Mouse (Mus musculus): ENCODE results near the gene Ugt1a6b.

The Ugt1a6b gene

DNA sequence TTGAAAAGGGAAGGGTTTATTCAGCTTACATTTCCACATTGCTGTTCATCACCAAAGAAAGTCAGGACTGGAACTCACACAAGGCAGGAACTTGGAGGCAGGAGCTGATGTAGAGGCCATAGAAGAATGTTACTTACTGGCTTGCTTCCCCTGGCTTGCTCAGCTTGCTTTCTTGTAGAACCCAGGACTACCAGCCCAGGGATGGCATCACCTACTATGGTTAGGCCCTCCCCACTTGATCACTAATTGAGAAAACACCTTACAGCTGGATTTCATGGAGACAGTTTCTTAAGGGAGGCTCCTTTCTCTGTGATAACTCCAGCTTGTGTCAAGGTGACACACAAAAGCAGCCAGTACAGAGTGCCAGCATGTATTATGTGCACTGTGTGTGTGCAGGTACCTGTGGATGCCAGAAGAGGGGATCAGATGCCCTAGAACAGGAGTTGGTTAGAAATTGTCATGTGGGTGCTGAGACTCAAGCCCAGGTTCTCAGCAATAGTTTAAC is 120.0 kb downstream of the Ugt1a6b start:
- peak; percentile 17 for DNase-seq (ENCODE audit: extremely low spot score, low spot score)

DNA sequence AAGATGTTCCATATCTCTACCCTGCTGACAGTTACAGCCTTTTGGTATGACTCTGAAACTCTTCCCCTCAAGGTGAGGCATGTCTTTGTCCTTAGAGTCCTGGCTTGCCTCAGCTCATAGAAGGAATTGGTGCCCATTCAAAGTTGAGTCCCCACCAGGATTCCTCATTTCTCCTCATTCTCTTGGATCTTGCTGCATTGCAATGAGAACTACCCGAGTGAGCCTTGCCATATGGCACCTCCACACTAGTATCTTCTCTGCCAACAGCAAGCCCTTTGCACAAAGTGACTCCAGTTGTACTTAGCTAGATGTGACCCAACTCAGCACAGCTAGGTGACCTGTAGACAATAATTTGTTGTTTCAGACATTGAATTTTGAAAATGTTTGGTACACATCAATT is 120.5 kb downstream of the Ugt1a6b start:
- DNase-seq (ENCODE audit: extremely low spot score, low spot score), result peak; percentile 23

DNA sequence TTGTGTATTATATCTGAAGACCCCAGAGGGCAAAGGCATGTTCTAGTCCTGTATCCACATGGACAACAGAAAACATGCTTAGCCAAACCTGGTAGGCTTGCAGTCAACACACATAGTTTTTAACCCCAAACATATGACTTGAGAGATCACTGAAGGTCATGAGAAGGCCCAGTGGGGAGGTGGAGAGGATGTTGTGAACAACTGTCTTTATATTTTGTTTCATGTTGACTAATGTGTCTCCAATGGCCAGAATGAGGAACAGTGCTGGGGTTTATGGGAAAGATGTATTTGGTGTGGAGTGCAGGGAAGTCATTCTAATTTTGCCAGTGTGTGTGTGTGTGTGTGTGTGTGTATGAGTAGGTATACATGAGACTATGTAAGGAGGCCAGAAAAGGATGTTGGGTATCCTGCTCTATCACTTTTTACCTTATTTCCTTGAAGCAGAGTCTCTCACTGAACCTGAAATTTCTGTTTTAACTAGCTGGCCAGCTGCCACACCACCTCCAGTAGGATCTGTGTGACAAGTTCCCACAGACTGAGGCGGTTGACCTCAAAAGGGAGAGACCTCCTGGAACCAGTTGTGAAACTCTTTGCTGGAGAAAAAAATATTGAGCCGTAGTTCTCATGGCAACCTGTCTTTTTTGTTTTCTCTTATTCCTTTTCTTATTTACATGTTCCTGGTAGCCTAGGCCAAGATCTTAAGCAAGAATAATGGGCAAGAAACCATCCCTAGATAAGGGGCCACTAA is 121.2 kb downstream of the Ugt1a6b start:
- peak; percentile 14 for DNase-seq (ENCODE audit: extremely low spot score, low spot score)

DNA sequence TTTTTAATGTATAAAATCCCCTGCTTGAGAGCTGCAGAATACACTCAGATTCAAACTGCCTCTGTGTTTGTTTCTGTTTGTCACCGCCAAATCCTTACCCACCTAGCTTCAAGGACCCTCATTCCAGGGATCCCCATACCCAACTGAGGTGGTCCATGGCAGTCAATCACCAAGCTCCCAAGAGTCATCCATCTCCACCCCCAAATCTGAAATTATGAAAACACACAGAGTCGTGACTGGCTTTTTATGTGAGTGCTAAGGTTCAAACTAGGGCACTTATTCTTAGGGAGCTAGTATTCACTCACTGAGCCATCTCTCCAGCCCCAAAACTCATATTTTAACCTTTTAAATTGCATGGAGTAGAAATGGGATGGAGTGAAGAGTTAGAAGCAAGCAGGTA is 122.2 kb downstream of the Ugt1a6b start:
- DNase-seq (ENCODE audit: extremely low spot score, low spot score), result peak; percentile 10

- peak; percentile 12 for DNase-seq (ENCODE audit: extremely low spot score, low spot score)
These were observed 122.7 kb downstream of the Ugt1a6b start for GRCm38 (mm10) chr1:88225741-88226140.

GRCm38 (mm10) chr1:88226670-88227379 is 123.8 kb downstream of the Ugt1a6b start, which contains the start of gene Mroh2a:
Gene Mroh2a, plus strand, starts transcription at chr1:88226986.
- no peak for DNase-seq (ENCODE audit: extremely low spot score, low spot score)

DNA sequence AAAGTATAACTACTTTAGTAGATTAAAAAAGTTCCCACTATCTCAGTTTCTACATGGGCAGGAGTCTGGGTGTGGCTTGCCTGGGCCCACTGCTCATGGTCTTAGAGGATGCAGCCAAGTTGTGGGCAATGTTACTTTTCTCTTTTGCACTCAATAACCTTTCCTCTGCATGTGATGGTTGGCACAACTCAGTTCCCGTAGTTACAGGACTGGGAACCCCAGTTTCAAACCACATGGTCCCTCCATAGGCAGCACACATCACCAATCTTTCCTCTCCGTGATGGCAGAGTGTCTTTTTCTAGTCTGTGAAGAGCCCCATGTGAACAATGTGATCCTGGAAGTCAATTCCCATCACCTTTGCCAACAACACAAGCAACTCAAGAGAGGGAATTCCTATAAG is 124.4 kb downstream of the Ugt1a6b start:
- DNase-seq (ENCODE audit: extremely low spot score, low spot score), result no peak

DNA sequence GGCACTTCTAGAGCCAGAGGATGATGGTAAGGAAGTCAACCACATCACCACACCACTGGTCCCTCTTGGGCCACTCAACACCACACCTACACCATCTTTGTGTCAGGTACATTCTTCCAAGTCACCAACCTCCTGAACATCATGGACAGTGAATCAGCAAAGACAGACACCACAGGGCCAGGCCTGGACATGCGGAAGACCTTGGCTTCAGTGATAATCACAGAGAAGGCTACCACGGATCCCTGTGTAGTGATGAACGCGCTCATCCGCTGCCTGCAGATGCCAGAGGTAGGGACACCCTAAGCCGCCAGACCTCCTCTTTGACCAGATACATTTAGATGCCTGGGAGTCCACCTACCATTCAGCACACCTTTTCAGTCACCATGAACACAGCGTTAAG is 125.1 kb downstream of the Ugt1a6b start:
- no peak for DNase-seq (ENCODE audit: extremely low spot score, low spot score)

DNA sequence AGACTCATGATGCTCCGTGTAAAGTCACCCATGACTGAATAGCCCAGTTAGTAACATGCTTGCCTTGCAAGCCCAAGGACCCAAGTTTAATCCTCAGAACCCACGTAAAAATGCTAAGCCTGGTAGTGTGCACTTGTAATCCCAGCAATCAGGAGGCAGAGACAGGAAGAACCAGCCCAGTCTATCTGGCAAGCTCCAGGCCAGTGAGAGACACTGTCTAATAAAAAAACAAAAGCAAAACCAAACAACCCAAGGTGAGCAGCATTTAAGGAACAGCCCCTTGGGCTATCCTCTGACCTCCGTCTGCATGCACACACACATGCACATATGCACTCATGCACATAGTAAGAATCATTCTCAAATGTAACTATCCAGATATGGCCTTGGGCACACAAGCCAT is 126.5 kb downstream of the Ugt1a6b start:
- DNase-seq (ENCODE audit: extremely low spot score, low spot score), result no peak

DNA sequence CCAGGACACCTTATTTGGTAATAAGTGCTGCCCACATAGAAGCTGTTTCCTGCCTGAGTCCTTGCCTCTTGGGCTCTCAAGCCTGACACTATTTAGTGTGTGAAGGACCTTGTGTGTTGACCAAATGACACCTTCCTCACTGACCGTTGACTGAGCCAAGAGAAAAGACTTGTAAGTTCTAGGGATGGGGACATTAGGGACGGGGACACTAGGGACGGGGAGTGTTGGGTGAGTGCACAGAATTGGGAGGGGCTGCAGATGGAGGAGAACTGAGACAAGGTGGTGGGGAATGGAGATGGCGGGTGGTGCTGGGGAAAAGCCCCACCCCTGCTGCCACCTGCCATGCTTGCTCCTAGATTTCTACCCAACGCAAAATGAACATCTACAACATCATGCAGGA is 126.9 kb downstream of the Ugt1a6b start:
- no peak for DNase-seq (ENCODE audit: extremely low spot score, low spot score)

- no peak for DNase-seq (ENCODE audit: extremely low spot score, low spot score)
These were observed 127.4 kb downstream of the Ugt1a6b start for GRCm38 (mm10) chr1:88230421-88230820.

DNA sequence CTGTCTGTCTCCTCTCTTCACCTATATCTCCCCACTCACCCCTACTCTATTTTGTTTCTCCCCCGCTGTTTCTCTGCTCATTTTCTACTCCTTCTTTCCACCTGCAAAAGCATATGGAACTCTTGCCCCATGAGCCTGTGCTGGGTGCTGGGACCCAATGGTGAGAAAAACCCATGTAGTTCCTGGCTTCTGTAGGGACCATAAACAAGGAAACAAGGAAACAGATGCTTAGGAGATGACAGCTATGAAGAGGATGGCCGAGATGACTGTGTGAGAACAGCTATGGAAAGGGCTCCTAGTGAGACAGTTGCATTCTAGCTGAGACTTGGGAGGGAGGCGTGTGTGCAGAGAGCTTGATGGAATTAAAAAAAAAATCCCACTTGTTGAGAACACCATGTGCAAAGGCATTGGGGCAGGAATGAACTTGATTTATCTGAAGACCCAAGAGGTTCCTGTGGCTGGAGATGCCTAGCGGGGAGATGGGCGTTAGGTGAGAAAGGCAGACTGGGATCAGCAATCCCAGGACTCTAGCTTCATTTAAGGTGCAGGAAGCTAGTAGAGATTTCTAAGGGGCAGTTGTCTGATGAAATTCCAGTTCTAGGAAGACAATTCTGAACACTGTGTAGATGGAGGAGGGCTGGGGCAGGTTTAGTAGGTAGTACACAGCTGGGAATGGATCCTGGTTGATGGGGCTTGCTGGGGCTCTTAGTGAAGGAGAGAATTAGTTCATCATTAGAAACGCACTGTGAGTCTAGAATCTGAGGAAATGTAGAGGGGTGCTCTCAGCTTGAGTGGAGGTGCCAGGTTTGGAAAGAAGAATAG is 128.1 kb downstream of the Ugt1a6b start:
- DNase-seq (ENCODE audit: extremely low spot score, low spot score), result no peak

DNA sequence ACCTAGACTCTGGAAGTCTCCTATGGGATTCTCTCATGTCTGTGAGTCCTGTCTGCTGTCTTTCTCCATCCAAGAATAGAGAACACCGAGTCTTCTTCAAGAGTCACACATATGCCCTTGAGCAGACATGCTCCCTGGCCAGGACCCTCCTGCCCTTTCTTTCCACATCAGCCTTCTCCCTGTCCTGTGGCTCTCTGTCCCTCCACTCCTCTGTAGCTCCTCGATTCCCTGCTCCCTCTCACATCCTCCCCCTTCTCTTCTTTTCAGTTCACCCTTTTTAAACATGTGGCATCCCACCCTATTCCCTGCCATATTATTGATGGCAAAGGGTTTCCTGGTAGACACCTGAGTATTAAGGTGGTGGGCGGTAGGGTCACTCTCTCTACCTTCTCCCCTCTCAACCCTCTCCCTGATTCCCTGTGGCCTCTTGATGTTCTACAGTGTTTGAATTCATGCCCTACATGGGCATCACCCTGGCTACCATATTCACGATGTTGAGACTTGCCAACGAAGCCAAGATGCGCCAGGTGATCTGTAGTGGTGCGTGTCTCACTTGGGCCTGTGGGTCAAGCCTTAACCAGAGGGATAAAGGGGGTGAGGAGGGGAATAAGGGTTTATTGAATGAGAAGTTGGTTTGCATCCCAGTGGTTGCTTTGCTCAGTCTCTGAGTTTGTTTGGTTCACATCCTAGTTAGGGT is 128.9 kb downstream of the Ugt1a6b start:
- DNase-seq (ENCODE audit: extremely low spot score, low spot score), result no peak

DNA sequence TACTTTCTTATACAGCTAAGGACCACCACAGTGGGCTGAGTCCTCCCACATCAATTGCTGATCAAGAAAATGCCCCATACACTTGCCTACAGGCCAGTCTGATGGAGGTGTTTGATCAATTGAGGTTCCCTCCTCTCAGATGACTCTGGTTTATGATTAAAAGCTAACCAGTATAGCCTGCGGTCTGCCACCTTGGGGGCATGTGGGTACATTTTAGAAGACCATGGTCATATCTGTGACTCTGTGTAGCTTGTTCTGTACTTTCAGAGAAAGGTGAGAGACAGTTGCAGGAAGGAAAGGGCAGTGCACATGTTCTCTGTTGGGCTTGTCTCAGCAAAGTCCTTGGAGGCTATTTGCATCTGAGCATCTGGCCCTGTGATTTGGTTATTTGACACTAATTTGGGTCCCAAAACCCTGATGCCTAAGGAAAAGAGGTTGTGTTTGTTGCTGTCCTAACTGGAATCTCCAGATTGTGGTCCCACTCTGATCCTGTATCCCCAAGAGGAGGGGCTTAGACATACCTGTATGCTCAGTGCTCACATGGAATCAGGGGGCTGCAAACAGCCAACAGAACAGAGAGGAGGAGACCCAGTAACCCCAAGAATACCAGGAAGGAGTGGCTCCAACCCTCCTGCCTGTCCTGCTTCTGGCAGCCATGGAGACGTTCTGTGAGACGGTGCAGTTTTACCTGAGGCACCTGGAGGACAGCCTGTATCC is 129.8 kb downstream of the Ugt1a6b start:
- no peak for DNase-seq (ENCODE audit: extremely low spot score, low spot score)

- DNase-seq (ENCODE audit: extremely low spot score, low spot score), result no peak
These were observed 130.6 kb downstream of the Ugt1a6b start for GRCm38 (mm10) chr1:88233421-88234247.

- DNase-seq (ENCODE audit: extremely low spot score, low spot score), result no peak
These were observed 131.2 kb downstream of the Ugt1a6b start for GRCm38 (mm10) chr1:88234248-88234610.

DNA sequence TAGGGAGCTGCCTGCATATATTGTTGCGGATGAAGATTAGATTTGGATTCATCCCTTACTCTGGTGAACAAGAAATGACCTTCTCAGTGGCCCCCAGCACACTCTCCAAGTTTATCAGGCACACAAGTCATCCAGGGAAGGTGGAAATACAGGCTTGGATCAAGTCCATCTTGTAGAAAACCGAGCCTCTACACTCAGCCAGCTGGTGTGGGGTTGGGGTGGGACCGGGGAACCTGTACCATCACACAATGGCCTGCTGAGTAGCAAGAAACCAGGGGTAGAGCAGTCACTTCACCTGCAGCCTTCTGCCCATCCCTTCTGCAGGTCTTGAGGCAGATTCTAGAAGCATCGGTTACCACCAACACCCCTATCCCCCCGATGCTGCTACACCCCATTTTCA is 131.6 kb downstream of the Ugt1a6b start:
- DNase-seq (ENCODE audit: extremely low spot score, low spot score), result no peak

DNA sequence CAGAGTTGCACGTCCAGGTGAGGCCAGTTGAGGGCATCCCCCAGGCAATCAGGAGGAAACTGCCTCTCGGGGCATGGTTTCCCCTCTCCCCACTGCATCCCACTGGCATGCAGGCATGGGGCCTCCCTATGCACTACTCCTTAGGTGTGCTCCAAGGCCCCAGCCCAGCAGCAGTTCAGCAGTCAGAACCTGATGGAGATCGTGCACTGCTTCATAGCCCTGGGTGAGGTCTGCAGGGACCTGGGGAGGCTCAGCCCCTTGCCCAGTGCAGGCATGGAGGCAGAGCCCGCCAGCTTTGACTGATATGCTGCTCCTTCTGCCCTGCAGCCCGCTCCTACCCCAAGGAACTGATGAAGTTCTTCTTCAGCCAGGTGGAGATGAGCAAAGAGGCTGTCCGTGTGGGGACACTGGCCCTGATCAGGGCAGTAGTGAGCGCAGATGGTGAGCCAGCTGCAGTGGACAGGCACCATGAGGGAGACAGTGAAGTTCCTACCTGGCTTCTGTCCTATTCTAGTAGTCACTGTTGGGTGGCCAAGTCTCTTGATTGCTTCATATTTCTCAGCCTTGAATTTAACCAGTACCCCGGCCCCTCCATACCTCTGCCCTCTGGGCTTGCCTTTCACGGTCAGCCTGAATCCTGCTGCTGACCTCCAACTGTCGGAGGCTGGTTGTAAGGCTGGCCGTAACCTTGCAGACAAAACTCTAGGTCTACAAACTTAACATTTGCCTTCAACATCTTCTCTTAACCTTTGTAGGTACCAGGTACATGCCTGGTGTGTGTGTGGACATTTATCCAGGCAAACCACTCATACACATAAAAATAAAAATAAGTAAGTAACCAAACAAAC is 132.2 kb downstream of the Ugt1a6b start:
- no peak for DNase-seq (ENCODE audit: extremely low spot score, low spot score)

DNA sequence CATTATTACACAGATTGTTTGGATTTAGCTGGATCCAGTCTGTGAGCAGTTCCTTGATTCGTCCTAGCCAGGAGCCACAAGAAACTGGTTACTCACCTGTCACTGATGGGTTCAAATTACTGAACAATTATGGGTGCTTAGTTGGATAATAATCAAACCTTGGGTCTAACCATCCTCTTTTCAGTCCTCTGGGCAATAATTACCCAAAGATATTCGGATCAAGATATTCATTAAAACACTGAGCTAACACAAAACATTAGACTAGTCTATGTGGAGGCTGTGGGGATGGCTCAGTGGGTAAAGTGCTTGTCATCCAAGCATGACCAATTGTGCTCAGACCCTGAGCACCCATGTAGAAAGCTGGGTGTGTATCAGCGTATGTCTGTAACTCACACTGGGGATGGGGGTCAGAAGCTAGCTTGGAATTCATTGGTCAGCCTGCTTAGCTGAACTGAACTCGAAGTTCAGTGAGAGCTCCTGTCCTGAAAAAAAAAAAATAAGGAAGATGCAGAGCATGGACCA is 132.9 kb downstream of the Ugt1a6b start:
- DNase-seq (ENCODE audit: extremely low spot score, low spot score), result no peak
